Mouse (Mus musculus): Measurements from ENCODE around the gene Smarcd3. TPM values are rescaled to one million over a fixed set of nuclear protein-coding genes. Genes with fewer than 3 reads are reported as not detected.
A peak's percentile ranks its signal among the peaks of the same experiment; 100 is the strongest.

Smarcd3 gene
- polyA plus RNA-seq, 1 experiment from 2014 or later, result 108 TPM

MicroRNAs within 50 kb of the gene (microRNA counts, 519-probe panel; counts per million panel counts)
- microRNA mmu-miR-671-3p, result not detected
- microRNA mmu-miR-671-5p, result not detected

Small RNA genes lying within 50 kb of the gene (microRNA-seq; reads per million reads assigned to microRNA genes)
- 826 reads per million, percentile 76 among the genes with 10 or more reads in this experiment for gene Mir671

Other genes starting within 250 kb of the Smarcd3 start
- gene Atg9b, start 232.3 kb downstream of the Smarcd3 start, polyA plus RNA-seq (2016; fragmentation: Nextera tagmentation; extraction: Ambion mirVana), result 0.35 and 0.46 TPM in 2 replicates
- gene Abcb8, start 230.7 kb downstream of the Smarcd3 start, polyA plus RNA-seq (2016; fragmentation: Nextera tagmentation; extraction: Ambion mirVana), result 47.1 and 48.0 TPM in 2 replicates
- gene Asic3, start 211.0 kb downstream of the Smarcd3 start, polyA plus RNA-seq (2016; fragmentation: Nextera tagmentation; extraction: Ambion mirVana), result 0.17 and 0.27 TPM in 2 replicates
- 64.1 and 76.9 TPM in 2 replicates for gene Cdk5, start 200.9 kb downstream of the Smarcd3 start, polyA plus RNA-seq (2016; fragmentation: Nextera tagmentation; extraction: Ambion mirVana)
- gene Slc4a2, start 200.6 kb downstream of the Smarcd3 start, polyA plus RNA-seq (2016; fragmentation: Nextera tagmentation; extraction: Ambion mirVana), result 32.7 and 35.7 TPM in 2 replicates
- 102 and 116 TPM in 2 replicates for gene Fastk, start 179.1 kb downstream of the Smarcd3 start, polyA plus RNA-seq (2016; fragmentation: Nextera tagmentation; extraction: Ambion mirVana)
- 31.8 and 35.4 TPM in 2 replicates for gene Tmub1, start 176.6 kb downstream of the Smarcd3 start, polyA plus RNA-seq (2016; fragmentation: Nextera tagmentation; extraction: Ambion mirVana)
- 60.4 and 64.6 TPM in 2 replicates for gene Agap3, start 172.2 kb downstream of the Smarcd3 start, polyA plus RNA-seq (2016; fragmentation: Nextera tagmentation; extraction: Ambion mirVana)
- gene Gbx1, start 97.2 kb downstream of the Smarcd3 start, polyA plus RNA-seq (2016; fragmentation: Nextera tagmentation; extraction: Ambion mirVana), result 0.10 and 0.18 TPM in 2 replicates
- gene Asb10, start 83.4 kb downstream of the Smarcd3 start, polyA plus RNA-seq (2016; fragmentation: Nextera tagmentation; extraction: Ambion mirVana), result 0.16 and 0.19 TPM in 2 replicates
- gene 4931409K22Rik, start 67.6 kb downstream of the Smarcd3 start, polyA plus RNA-seq (2016; fragmentation: Nextera tagmentation; extraction: Ambion mirVana), result 0.06 and 0.09 TPM in 2 replicates
- 126 TPM in 2 replicates for gene Abcf2, start 46.9 kb downstream of the Smarcd3 start, polyA plus RNA-seq (2016; fragmentation: Nextera tagmentation; extraction: Ambion mirVana)
- 18.3 and 22.1 TPM in 2 replicates for gene Chpf2, start 37.7 kb downstream of the Smarcd3 start, polyA plus RNA-seq (2016; fragmentation: Nextera tagmentation; extraction: Ambion mirVana)
- 37.3 and 37.6 TPM in 2 replicates for gene Nub1, start 61.1 kb upstream of the Smarcd3 start, polyA plus RNA-seq (2016; fragmentation: Nextera tagmentation; extraction: Ambion mirVana)
- gene Wdr86, start 106.3 kb upstream of the Smarcd3 start, polyA plus RNA-seq (2016; fragmentation: Nextera tagmentation; extraction: Ambion mirVana), result 8.1 and 11.7 TPM in 2 replicates
- not detected in 2 replicates for gene Crygn, start 133.6 kb upstream of the Smarcd3 start, polyA plus RNA-seq (2016; fragmentation: Nextera tagmentation; extraction: Ambion mirVana)
- 181 and 189 TPM in 2 replicates for gene Rheb, start 218.2 kb upstream of the Smarcd3 start, polyA plus RNA-seq (2016; fragmentation: Nextera tagmentation; extraction: Ambion mirVana)